Mouse (Mus musculus): ENCODE measurements around the gene Fam171a1.

DNA sequence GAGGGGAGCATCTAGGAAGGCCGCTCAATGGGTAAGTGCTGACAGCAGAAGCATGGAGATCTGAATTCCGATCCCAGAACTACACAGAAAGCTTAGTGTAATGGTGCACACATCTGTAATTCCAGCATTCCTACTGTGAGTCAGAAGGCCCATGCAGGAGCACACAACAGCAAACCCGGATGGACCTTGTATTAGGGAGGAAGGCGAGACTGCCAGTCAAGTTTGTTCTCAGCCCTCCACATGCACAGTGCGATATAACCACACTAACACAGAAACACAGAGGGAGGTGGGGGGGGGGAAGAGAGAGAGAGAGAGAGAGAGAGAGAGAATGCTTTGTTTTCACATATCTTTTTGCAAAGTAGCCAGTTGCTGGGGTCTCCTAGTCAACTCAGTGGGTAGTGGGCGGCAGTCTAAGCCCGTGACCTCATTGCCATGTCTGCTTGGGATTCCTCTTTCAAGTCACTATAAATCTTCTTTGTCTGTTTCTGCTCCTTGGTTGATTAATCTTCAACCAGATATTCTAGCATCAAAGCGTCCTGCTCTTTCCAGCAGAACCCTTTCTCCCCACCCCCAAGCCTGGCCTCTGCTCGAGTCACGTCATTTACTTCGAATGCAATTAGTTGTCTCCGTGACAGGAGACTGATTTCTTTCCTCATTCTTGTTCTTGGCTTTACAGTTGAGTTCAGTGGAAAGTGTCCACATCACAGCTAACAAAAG lies 20.7 kb downstream of the Fam171a1 start:
- TF ChIP-seq TAL1 (conservative IDR thresholded peaks at IDR 0.05; ENCODE audit: low read depth, low read length): no peak
- no peak for TF ChIP-seq CTCF (IDR thresholded peaks at IDR 0.05; ENCODE audit: low read depth, low read length)
- no peak for TF ChIP-seq GATA1 (IDR thresholded peaks at IDR 0.05; ENCODE audit: borderline replicate concordance, low read length)

All from G1E (cell line).